ENCODE assay signal across 12 mouse cellular contexts in the genomic region with DNA sequence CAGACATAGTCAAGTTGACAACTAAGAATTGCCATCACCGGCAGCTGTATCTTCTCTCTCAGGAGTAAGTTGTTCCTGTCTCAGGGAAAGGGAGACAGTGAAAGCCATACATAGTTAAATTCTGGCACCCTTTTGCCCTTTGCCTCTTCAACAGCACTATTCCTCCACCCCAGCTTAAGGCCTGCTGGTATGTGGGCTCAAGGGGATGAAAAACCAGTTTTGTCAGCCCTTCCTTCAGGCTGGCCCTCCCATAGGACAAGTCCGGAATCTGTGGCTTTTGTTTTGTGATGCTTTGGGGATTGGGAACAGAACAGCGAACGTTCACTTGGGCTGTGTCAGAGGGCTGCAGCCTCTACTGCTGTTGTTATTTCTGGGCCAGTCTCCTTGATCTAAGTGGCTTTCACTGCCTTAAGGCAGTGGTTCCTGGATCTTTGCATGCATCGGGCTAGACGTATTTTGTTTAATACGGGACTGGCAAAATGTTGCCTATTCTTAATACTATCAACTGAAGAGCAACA.
DNase-seq lines count a peak whose midpoint lies in the region; ATAC-seq lines count a peak whose summit lies in the region.
"Had no signal": no experiment of that assay in that cellular context is flagged by ENCODE, and none has a peak within 500 bp of the region (broad histone marks: within the 10 kb centered on the region; RNA-seq: fewer than 3 reads in every experiment).

No protein-coding gene starts in this region.

- no peak overlapping the region for H3K4me2 ChIP-seq in forebrain, embryonic 11.5 days (ENCODE audit: low read depth, low read length, severe bottlenecking)
- peak overlapping the region; percentile 51 for H3K4me2 ChIP-seq in kidney, embryonic 16.5 days (replicated peaks; ENCODE audit: low read depth, low read length)
- H3K4me2 ChIP-seq in forebrain, embryonic 12.5 days: peak overlapping the region; percentile 23; the same call in 1 of the 2 replicates
- peak overlapping the region; percentile 36; the same call in 1 of the 2 replicates for H3K4me2 ChIP-seq in midbrain, embryonic 15.5 days
- H3K4me2 ChIP-seq: liver, embryonic 13.5 days had no signal

- no peak for ATAC-seq in forebrain, embryonic 11.5 days (replicated peaks; ENCODE audit: low FRiP score)
- no peak for ATAC-seq in kidney, embryonic 16.5 days (ENCODE audit: low FRiP score, low TSS enrichment)
- no peak for ATAC-seq in forebrain, embryonic 12.5 days (ENCODE audit: low FRiP score)
- ATAC-seq in midbrain, embryonic 15.5 days (replicated peaks): no peak

- no peaks in the 10 kb centered on the region for H3K9me3 ChIP-seq in forebrain, embryonic 10.5 days
- no peaks in the 10 kb centered on the region for H3K9me3 ChIP-seq in forebrain, embryonic 11.5 days (ENCODE audit: control insufficient read depth, low read length)
- no peaks in the 10 kb centered on the region for H3K9me3 ChIP-seq in kidney, embryonic 16.5 days (ENCODE audit: low read length)
- H3K9me3 ChIP-seq in forebrain, embryonic 12.5 days: no peaks in the 10 kb centered on the region
- no peaks in the 10 kb centered on the region for H3K9me3 ChIP-seq in midbrain, embryonic 15.5 days
- H3K9me3 ChIP-seq: liver, embryonic 13.5 days had no signal

- no peak for DNase-seq in forebrain, embryonic 10.5 days (ENCODE audit: extremely low spot score, low spot score)
- DNase-seq in forebrain, embryonic 11.5 days (ENCODE audit: low spot score): no peak
- DNase-seq in kidney, adult 18-20 months: no peak
- no peak for DNase-seq in testis, postnatal 10 days (ENCODE audit: low spot score)
- no peak for DNase-seq in cerebellum, adult 8-10 months
- DNase-seq: adrenal gland, adult 8-10 months; cerebellum, adult 11-12 months; liver, embryonic 13.5 days had no signal

- 53% methylated on average over 7 of the region's 7 CpGs for WGBS in forebrain, embryonic 10.5 days
- 54% methylated on average over 7 of the region's 7 CpGs for WGBS in forebrain, embryonic 11.5 days
- 63% methylated on average over 7 of the region's 7 CpGs for WGBS in kidney, embryonic 16.5 days
- WGBS in forebrain, embryonic 12.5 days: 53% methylated on average over 7 of the region's 7 CpGs
- 59% methylated on average over 7 of the region's 7 CpGs for WGBS in midbrain, embryonic 15.5 days

- H3K4me3 ChIP-seq in forebrain, embryonic 10.5 days: peak overlapping the region; percentile 27; the same call in 1 of the 2 replicates
- H3K4me3 ChIP-seq in forebrain, embryonic 11.5 days (ENCODE audit: low read depth, low read length): no peak overlapping the region
- no peak overlapping the region for H3K4me3 ChIP-seq in kidney, embryonic 16.5 days (ENCODE audit: low read length)
- no peak overlapping the region for H3K4me3 ChIP-seq in forebrain, embryonic 12.5 days (replicated peaks)
- no peak overlapping the region for H3K4me3 ChIP-seq in midbrain, embryonic 15.5 days
- H3K4me3 ChIP-seq: liver, embryonic 13.5 days had no signal

- H3K9ac ChIP-seq in forebrain, embryonic 11.5 days (ENCODE audit: low read length): no peak overlapping the region
- no peak overlapping the region for H3K9ac ChIP-seq in kidney, embryonic 16.5 days (replicated peaks; ENCODE audit: low read length)
- H3K9ac ChIP-seq in forebrain, embryonic 12.5 days: no peak overlapping the region
- no peak overlapping the region for H3K9ac ChIP-seq in midbrain, embryonic 15.5 days
- H3K9ac ChIP-seq: liver, embryonic 13.5 days had no signal

- H3K27me3 ChIP-seq in forebrain, embryonic 10.5 days (ENCODE audit: poor library complexity, severe bottlenecking): no peaks in the 10 kb centered on the region
- H3K27me3 ChIP-seq in forebrain, embryonic 11.5 days (ENCODE audit: control insufficient read depth, insufficient read depth, low read length): no peaks in the 10 kb centered on the region
- no peaks in the 10 kb centered on the region for H3K27me3 ChIP-seq in kidney, embryonic 16.5 days (ENCODE audit: insufficient read depth, low read length)
- no peaks in the 10 kb centered on the region; the same call in 1 of the 2 replicates for H3K27me3 ChIP-seq in forebrain, embryonic 12.5 days
- no peaks in the 10 kb centered on the region for H3K27me3 ChIP-seq in midbrain, embryonic 15.5 days (replicated peaks)
- H3K27me3 ChIP-seq: liver, embryonic 13.5 days had no signal

- peaks cover 16% of the 10 kb centered on the region for H3K4me1 ChIP-seq in forebrain, embryonic 10.5 days
- H3K4me1 ChIP-seq in forebrain, embryonic 11.5 days (replicated peaks; ENCODE audit: control insufficient read depth, insufficient read depth, low read length): peaks cover 4% of the 10 kb centered on the region; the same call in 1 of the 2 replicates
- H3K4me1 ChIP-seq in kidney, embryonic 16.5 days (ENCODE audit: insufficient read depth, low read length): peaks cover 13% of the 10 kb centered on the region
- peaks cover 11% of the 10 kb centered on the region; the same call in 1 of the 2 replicates for H3K4me1 ChIP-seq in forebrain, embryonic 12.5 days
- peaks cover 10% of the 10 kb centered on the region; the same call in 1 of the 2 replicates for H3K4me1 ChIP-seq in midbrain, embryonic 15.5 days

- H3K36me3 ChIP-seq in forebrain, embryonic 10.5 days (replicated peaks): no peaks in the 10 kb centered on the region
- H3K36me3 ChIP-seq in forebrain, embryonic 11.5 days (ENCODE audit: control insufficient read depth, insufficient read depth, low read length): no peaks in the 10 kb centered on the region
- H3K36me3 ChIP-seq in kidney, embryonic 16.5 days (ENCODE audit: insufficient read depth, low read length): no peaks in the 10 kb centered on the region
- no peaks in the 10 kb centered on the region for H3K36me3 ChIP-seq in forebrain, embryonic 12.5 days (replicated peaks)
- H3K36me3 ChIP-seq in midbrain, embryonic 15.5 days (replicated peaks): no peaks in the 10 kb centered on the region
- H3K36me3 ChIP-seq: liver, embryonic 13.5 days had no signal

- H3K27ac ChIP-seq in forebrain, embryonic 10.5 days: no peak overlapping the region
- no peak overlapping the region for H3K27ac ChIP-seq in forebrain, embryonic 11.5 days (ENCODE audit: low read depth, low read length)
- no peak overlapping the region; the same call in 1 of the 2 replicates for H3K27ac ChIP-seq in kidney, embryonic 16.5 days (ENCODE audit: low read length)
- H3K27ac ChIP-seq in forebrain, embryonic 12.5 days: no peak overlapping the region
- 0 out of 2 replicates have a peak overlapping the region, but pooled peaks have one; percentile 40 for H3K27ac ChIP-seq in midbrain, embryonic 15.5 days
- H3K27ac ChIP-seq: heart, adult 2 months; liver, embryonic 13.5 days had no signal
